Mouse (Mus musculus) kidney, embryonic 14.5 days (tissue): ENCODE measurements around the gene Coil. TPM values are rescaled to one million over a fixed set of nuclear protein-coding genes. Genes with fewer than 3 reads are reported as not detected.

Source experiments
- ATAC-seq: fragments of 200-750 bp; cut with Nextera tagmentation; 2 replicates; pipeline ENCODE4 v1.8.0; 2017; ENCODE audit warnings: moderate number of reproducible peaks, mild to moderate bottlenecking, moderate TSS enrichment, moderate library complexity; ENCODE audit not compliant: low FRiP score, low TSS enrichment
- H3K27ac ChIP-seq: fragments of 300-500 bp; sonication (generic); 2 replicates; pipeline ENCODE4 v1.5.1; 2014; ENCODE audit warnings: low read depth, mild to moderate bottlenecking, low read length, moderate library complexity, mixed read lengths
- H3K27me3 ChIP-seq: fragments of 300-500 bp; sonication (generic); 2 replicates; pipeline ENCODE4 v1.6.1; 2014; ENCODE audit warnings: mild to moderate bottlenecking, low read length; ENCODE audit not compliant: control insufficient read depth, insufficient read depth
- H3K36me3 ChIP-seq: fragments of 300-500 bp; sonication (generic); 2 replicates; pipeline ENCODE4 v1.6.1; 2014; ENCODE audit warnings: low read length, mixed read lengths; ENCODE audit not compliant: control insufficient read depth, insufficient read depth
- H3K4me1 ChIP-seq: fragments of 300-500 bp; sonication (generic); 2 replicates; pipeline ENCODE4 v1.6.1; 2014; ENCODE audit warnings: low read length, mixed read lengths; ENCODE audit not compliant: control insufficient read depth, insufficient read depth
- H3K4me2 ChIP-seq: fragments of 300-500 bp; sonication (generic); replicated peaks from 2 replicates; pipeline ENCODE4 v1.6.1; 2014; ENCODE audit warnings: low read depth, mild to moderate bottlenecking, low read length
- H3K4me3 ChIP-seq: fragments of 300-500 bp; sonication (generic); 2 replicates; pipeline ENCODE4 v1.5.1; 2014; ENCODE audit warnings: mild to moderate bottlenecking, low read length
- H3K9ac ChIP-seq: fragments of 300-500 bp; sonication (generic); 2 replicates; pipeline ENCODE4 v1.6.1; 2014; ENCODE audit warnings: low read depth, mild to moderate bottlenecking, low read length, moderate library complexity
- H3K9me3 ChIP-seq: fragments of 300-500 bp; sonication (generic); 2 replicates; pipeline ENCODE4 v1.6.1; 2016; ENCODE audit warnings: low read length; ENCODE audit not compliant: control insufficient read depth
- WGBS: fragments of 180-500 bp; shearing (Covaris S2); extraction: QIAGEN DNeasy Blood & Tissue Kit; methylation state at CpG from one replicate; pipeline ENCODE4 v1.1.7; 2014; 5-methylcytosine and 5-hydroxymethylcytosine counted together
- polyA plus RNA-seq: library from polyadenylated mRNA; unstranded; fragments of >200 nt; fragmentation: Nextera tagmentation; extraction: Ambion mirVana; gene quantifications from 2 replicates; pipeline ENCODE4 v1.2.1, GENCODE M21; 2014

The Coil gene
- polyA plus RNA-seq, 1 experiment from 2014 or later = 14.5 TPM

DNA sequence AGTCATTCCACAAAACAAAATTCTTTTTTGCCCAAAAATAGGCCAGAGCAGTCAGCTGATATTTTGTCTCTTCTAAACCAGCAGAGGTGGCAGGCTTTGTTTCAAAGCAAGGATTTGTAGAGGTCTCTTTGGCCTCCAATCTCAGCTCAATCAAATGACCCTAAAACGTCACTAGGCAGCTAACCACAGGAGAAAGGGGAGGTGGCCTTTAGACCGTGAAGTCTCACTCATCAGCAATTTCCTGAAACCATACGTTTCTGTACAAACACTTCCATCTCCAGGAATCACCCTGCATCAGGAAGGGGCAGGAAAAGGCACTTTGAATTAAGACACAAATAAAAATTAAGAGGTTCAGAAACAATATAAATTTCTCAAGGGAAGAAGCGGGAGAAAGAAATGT lies 15.2 kb upstream of the Coil start:
- no peaks in the 10 kb centered on the region for H3K27me3 ChIP-seq
- peak overlapping the region; percentile 51 for H3K4me3 ChIP-seq
- H3K27ac ChIP-seq = peak overlapping the region; percentile 57
- peaks cover 14% of the 10 kb centered on the region for H3K36me3 ChIP-seq
- peak overlapping the region; percentile 56 for H3K9ac ChIP-seq
- peak; percentile 63; the same call in 1 of the 2 replicates for ATAC-seq
- H3K9me3 ChIP-seq = no peaks in the 10 kb centered on the region
- WGBS = 1% methylated on average over 4 of the region's 4 CpGs
- H3K4me2 ChIP-seq = peak overlapping the region; percentile 44
- 0 out of 2 replicates have a peak, but pooled peaks cover 7% of the 10 kb centered on the region for H3K4me1 ChIP-seq

DNA sequence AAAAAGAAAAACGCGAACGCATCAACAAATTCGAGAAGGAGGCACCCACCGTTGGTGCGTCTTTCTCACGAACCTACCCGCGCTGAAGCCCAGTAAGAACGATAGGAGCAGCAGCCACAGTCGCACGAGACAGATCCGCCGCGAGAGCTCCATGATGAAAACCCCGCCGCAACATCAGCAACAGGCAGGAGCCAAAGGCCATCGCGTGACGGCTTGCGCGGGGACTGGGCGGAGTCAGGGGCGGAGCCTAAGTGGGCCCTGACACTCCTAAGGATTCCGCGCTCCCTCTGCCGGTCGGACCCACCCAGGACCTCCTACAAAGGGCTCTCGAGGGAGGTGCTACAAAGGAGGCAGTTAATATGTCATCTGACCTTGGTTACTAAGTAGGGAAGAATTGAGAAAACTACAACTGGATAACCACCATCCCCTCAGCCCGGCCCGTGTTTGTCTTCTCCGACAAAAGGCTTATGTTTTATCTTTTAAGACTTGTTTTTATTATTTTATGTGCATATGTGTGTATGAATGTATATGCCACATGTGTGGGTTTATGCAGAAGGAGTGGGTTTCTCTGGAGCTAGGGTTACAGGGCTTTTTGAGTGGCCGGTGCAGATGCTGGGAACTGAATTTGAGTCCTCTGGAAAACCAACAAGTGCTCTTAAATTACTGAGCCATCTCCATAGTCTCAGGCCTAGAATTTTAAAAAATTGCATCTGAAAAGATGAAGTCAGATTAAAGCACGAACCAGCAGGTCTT lies 14.7 kb upstream of the Coil start, which contains the start of gene Scpep1:
TSS of gene Scpep1 (minus strand) at position 249 of the 753 bp plus-strand sequence.
- H3K9me3 ChIP-seq = no peaks in the 10 kb centered on the region
- peak within 1 kb of the TSS; percentile 51 for H3K4me3 ChIP-seq
- ATAC-seq = peak; percentile 99
- peaks cover 13% of the 10 kb centered on the region for H3K36me3 ChIP-seq
- peak within 1 kb of the TSS; percentile 57 for H3K27ac ChIP-seq
- no peaks in the 10 kb centered on the region for H3K27me3 ChIP-seq
- H3K4me2 ChIP-seq = peak within 1 kb of the TSS; percentile 44
- 4% methylated on average over 34 of the region's 34 CpGs for WGBS
- H3K4me1 ChIP-seq = 0 out of 2 replicates have a peak, but pooled peaks cover 7% of the 10 kb centered on the region
- H3K9ac ChIP-seq = peak within 1 kb of the TSS; percentile 56

GRCm38 (mm10) chr11:88958851-88959250 lies 11.2 kb upstream of the Coil start:
- H3K4me1 ChIP-seq = 0 out of 2 replicates have a peak, but pooled peaks cover 4% of the 10 kb centered on the region
- no peak overlapping the region for H3K27ac ChIP-seq
- no peak overlapping the region for H3K4me2 ChIP-seq
- H3K9me3 ChIP-seq = no peaks in the 10 kb centered on the region
- 87% methylated on average over 3 of the region's 3 CpGs for WGBS
- no peak overlapping the region for H3K9ac ChIP-seq
- no peak overlapping the region for H3K4me3 ChIP-seq
- no peaks in the 10 kb centered on the region for H3K27me3 ChIP-seq
- ATAC-seq = no peak
- no peaks in the 10 kb centered on the region for H3K36me3 ChIP-seq

GRCm38 (mm10) chr11:88966881-88967361 lies 3.1 kb upstream of the Coil start, which contains the start of gene Elobl:
Gene Elobl, minus strand, starts transcription at chr11:88966931.
- H3K4me3 ChIP-seq = no peak within 1 kb of the TSS
- no peak within 1 kb of the TSS for H3K27ac ChIP-seq
- WGBS = 92% methylated on average over 2 of the region's 3 CpGs
- H3K27me3 ChIP-seq = no peaks in the 10 kb centered on the region
- no peaks in the 10 kb centered on the region for H3K4me1 ChIP-seq
- no peak within 1 kb of the TSS for H3K9ac ChIP-seq
- no peaks in the 10 kb centered on the region for H3K36me3 ChIP-seq
- H3K4me2 ChIP-seq = no peak within 1 kb of the TSS
- no peaks in the 10 kb centered on the region for H3K9me3 ChIP-seq
- no peak for ATAC-seq

GRCm38 (mm10) chr11:88973776-88974701 lies 4.0 kb downstream of the Coil start:
- Histone ChIP-seq H3K27ac (peak overlapping the region; percentile 78), H3K36me3 (no peaks in the 10 kb centered on the region), H3K9ac (peak overlapping the region; percentile 61), H3K4me2 (peak overlapping the region; percentile 76), H3K4me1 (peaks cover 6% of the 10 kb centered on the region; the same call in 1 of the 2 replicates), H3K27me3 (no peaks in the 10 kb centered on the region), H3K4me3 (peak overlapping the region; percentile 60), H3K9me3 (no peaks in the 10 kb centered on the region)
- under 1% methylated on average over 57 of the region's 62 CpGs for WGBS
- ATAC-seq = peak; percentile 86

DNA sequence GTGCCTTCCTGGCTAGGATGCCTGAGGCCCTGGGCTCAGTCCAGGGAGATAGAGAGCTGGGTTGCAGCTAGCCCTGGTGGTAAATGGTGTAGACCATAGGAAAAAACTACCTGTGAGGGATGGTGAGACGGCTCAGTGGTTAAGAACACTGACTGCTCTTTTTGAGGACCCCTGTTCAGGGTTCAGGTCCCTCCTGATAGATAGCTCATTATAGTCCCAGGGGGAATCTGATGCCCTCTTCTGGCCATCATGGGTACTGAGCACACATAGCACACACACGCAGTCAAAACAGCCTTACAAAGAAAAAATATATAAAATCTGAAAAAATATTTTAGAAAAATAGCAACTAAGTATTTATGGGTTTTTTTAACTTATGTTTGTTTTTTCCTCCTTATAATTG lies 6.3 kb downstream of the Coil start:
- WGBS = 93% methylated on average over 2 of the region's 2 CpGs
- Histone ChIP-seq H3K9me3 (no peaks in the 10 kb centered on the region), H3K4me1 (peaks cover 6% of the 10 kb centered on the region; the same call in 1 of the 2 replicates), H3K9ac (no peak overlapping the region), H3K27ac (no peak overlapping the region), H3K27me3 (no peaks in the 10 kb centered on the region), H3K36me3 (0 out of 2 replicates have a peak, but pooled peaks cover 3% of the 10 kb centered on the region), H3K4me3 (no peak overlapping the region), H3K4me2 (no peak overlapping the region)
- no peak for ATAC-seq

DNA sequence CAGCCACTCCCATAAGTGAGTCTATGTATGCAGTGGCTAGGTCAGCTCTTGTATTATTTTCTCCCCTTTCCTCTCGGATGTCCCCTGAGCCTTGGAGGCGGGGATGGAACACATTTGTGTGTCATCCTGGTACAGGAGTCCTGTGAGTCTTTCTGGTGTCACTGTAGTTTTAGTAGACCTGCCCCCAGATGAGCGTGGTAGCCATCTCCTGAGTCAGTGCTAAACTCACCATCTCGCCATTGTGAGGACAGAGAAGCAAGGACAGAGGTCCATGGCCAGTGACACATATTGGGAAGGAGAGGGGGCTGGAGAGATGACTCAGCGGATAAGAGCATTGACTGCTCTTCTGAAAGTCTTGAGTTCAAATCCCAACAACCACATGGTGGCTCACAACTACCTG lies 7.1 kb downstream of the Coil start:
- Histone ChIP-seq H3K4me1 (peaks cover 6% of the 10 kb centered on the region; the same call in 1 of the 2 replicates), H3K9me3 (no peaks in the 10 kb centered on the region), H3K36me3 (0 out of 2 replicates have a peak, but pooled peaks cover 7% of the 10 kb centered on the region), H3K27ac (no peak overlapping the region), H3K4me3 (no peak overlapping the region), H3K4me2 (no peak overlapping the region), H3K9ac (no peak overlapping the region), H3K27me3 (no peaks in the 10 kb centered on the region)
- ATAC-seq = no peak
- 94% methylated on average over 5 of the region's 5 CpGs for WGBS

- Histone ChIP-seq H3K27me3 (no peaks in the 10 kb centered on the region), H3K9me3 (no peaks in the 10 kb centered on the region), H3K9ac (no peak overlapping the region), H3K4me2 (no peak overlapping the region), H3K36me3 (peaks cover 33% of the 10 kb centered on the region), H3K4me1 (no peaks in the 10 kb centered on the region), H3K27ac (no peak overlapping the region), H3K4me3 (no peak overlapping the region)
- WGBS = 90% methylated on average over 8 of the region's 8 CpGs
- no peak for ATAC-seq
These were observed 11.3 kb downstream of the Coil start for GRCm38 (mm10) chr11:88981337-88981736.
